Mouse (Mus musculus) cortical plate, adult 2 months (tissue): ENCODE measurements around the gene Ffar3.

Source experiments
- CTCF ChIP-seq: fragments of 200-500 bp; IDR thresholded peaks from 2 replicates; pipeline ENCODE4 v1.5.1; 2011; ENCODE audit warnings: mild to moderate bottlenecking, control low read depth, low read length; ENCODE audit not compliant: insufficient read depth; ENCODE audit errors: extremely low read depth
- POLR2A ChIP-seq: fragments of 200-500 bp; IDR thresholded peaks from 2 replicates; pipeline ENCODE4 v1.6.1; 2011; ENCODE audit warnings: mild to moderate bottlenecking, low read length, control low read depth; ENCODE audit not compliant: insufficient read depth; ENCODE audit errors: extremely low read depth

DNA sequence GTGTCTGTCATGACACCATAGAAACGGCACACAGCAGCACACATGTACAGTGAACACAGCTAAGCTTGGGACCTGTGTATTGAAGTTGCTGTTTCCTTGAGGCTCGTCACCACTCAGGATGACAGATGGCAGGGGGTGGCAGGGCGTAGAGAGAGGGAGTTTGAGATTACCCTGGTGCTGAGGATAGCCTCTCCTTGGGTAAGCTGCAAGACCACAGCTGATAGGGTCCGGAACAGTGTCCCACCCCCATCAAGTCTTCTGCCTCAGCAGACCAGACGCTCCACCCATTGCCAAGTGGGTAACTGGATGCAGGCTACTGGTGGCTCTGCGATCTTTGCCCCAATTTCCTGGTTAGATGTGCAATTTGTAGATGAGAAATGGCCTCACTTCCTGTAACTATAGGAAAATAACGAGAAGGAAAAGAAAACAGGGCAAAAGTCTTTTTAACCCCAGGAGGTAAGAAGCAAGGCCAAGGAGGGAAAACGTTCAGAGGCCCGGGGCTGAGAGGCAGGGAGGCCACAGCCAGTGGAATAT, 44.2 kb downstream of the Ffar3 start:
- TF ChIP-seq CTCF (no peak), POLR2A (no peak)
